Mouse (Mus musculus): ENCODE results near the gene Nppa. TPM values are rescaled to one million over a fixed set of nuclear protein-coding genes. Genes with fewer than 3 reads are reported as not detected.
A peak's percentile ranks its signal among the peaks of the same experiment; 100 is the strongest.

The Nppa gene
- 1,000 to 10,000 TPM; 1,365 to 1,908 TPM for total RNA-seq (2021)
- long read RNA-seq, experiment 1, transcript Nppa-201 (3 exons, 865 nt), result major isoform, 1,614 of 1,657 reads
- long read RNA-seq, experiment 1, partial matches to known transcripts, result 23 of 1,657 reads
- long read RNA-seq, experiment 1, other reads (novel, unspliced or antisense), result 20 of 1,657 reads
- long read RNA-seq, experiment 2, transcript Nppa-201 (3 exons, 865 nt), result major isoform, 1,371 of 1,404 reads
- long read RNA-seq, experiment 2, partial matches to known transcripts, result 24 of 1,404 reads
- long read RNA-seq, experiment 2, other reads (novel, unspliced or antisense), result 9 of 1,404 reads

- peak in 1 of 2 experiments; percentile 18 for DNase-seq
Observed at GRCm38 (mm10) chr4:148000202-148000772, at the start of gene Nppa. TSS of gene Nppa (plus strand) at chr4:148000722.

DNA sequence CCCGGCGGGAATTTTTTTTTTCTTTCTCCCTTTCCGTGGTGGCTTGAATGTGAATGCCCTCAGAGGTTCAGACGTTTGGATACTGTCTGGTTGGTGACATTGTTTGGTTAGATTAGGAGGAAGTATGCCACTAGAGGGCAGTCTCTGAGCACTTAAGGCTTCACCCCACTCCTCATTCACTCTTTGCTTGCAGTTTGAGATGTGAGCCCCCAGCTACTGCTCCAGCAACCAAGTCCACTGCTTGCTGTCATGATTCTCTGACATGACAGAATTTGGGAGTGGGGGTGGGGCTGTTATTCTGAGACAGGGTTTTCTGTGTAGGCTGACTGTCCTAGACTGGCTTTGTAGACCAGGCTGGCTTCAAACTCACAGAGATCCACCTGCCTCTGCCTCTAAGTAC, 46.9 kb upstream of the Nppa start:
- DNase-seq, result peak; percentile 29 to 67

DNA sequence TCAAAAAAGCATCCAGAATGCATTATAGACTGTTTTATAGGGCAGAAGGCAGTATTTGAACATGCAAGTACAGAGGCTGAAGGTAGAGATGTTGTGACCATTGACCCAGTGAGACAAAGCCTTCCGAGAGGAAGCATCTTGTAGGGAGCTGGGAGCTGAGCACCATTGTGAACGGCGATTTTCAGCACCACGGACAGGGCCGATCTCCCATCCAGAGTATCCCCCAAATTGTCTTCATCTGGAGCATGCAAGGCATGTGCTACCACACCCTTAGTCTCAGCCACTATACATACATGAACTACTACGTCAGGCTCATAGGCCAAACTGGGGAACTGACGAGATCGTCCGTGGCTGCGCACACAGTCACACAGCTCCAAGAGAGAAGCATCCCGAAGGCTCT, 43.4 kb upstream of the Nppa start:
- DNase-seq, result no peak

- DNase-seq, result peak; percentile 64 to 87
Observed at GRCm38 (mm10) chr4:147959881-147960831, 40.4 kb upstream of the Nppa start.

- DNase-seq, result peak; percentile 48 to 52
Observed at GRCm38 (mm10) chr4:147962781-147963180, 37.7 kb upstream of the Nppa start.

DNA sequence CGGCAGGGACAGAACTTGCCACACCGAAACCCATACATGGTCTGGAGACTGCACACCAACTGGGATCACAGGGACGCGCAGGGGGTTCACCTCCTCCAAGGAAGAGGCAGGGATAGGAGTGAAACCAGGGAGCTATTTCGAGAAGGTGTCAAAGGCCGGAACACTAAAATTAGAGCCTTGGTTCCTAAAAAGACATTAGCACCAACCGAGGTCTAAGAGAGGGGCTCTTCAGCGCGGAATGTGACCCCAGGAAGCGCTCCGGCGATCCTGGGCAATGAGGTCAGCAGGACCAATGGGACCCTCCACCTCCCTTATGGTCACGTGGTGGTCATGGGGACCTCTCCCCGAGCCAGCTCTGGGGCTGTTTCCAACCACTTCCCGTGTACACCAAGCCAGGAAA, 36.9 kb upstream of the Nppa start:
- peak; percentile 65 to 76 for DNase-seq

- peak; percentile 30 to 33 for DNase-seq
Observed at GRCm38 (mm10) chr4:147965712-147966111, 34.8 kb upstream of the Nppa start.

DNA sequence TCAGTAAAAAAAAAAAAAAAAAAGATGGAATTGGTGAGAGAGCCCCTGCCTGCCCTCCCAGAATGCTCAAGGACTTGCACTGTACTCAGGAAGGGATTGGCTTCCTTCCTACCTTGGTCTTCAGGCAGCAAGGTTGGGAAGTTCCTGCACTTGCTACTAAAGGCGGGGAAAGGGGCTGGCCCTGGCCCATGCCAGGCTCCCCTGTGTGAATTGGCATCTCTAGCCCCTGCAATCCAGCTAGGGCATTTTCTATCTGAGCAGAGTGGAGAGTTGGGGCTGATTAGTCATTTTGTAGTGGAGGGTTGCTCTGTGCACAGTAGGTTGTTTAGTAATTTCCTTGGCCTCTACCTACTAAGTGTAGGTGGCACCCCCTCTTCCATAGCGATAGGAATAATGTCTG, 31.7 kb upstream of the Nppa start:
- DNase-seq, result no peak

DNA sequence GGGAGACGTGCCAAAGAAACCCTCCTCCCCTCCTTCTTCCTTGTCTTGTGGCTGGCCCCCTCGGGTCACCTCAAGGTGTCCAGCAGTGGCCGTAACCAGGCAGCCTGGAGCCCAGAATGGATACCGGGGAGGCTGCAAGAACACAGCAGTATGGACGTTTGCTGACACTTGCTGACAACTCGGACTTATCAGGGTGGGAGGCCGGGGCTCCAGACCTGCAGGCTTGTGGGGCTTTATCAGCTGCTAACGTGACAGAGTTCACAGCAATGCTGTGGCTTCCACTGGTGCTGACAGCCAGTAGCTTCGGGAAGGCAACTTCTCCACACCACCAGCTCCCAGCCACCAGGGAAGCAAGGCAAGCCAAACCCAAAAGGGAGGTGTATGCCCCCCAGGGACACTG, 31.2 kb upstream of the Nppa start:
- peak; percentile 34 to 40 for DNase-seq

DNA sequence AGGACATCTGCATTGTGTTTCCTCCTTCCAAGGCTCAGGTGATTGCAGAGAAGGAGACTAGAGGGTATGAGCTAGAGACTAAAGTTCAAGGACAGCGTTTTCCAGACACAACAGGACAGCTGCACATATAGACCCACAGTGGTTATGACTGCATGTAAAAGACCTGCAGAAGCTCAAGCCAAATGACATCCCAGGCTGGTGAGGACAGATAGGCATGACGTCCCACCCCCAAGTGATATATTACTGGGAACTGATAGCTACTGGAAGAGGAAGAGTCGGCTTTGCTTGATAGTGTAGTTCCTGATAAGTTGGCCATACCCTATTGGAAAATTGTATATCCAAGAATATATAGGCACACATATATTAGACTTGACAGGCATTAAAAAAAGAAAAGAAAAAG, 24.3 kb upstream of the Nppa start:
- DNase-seq, result no peak

DNA sequence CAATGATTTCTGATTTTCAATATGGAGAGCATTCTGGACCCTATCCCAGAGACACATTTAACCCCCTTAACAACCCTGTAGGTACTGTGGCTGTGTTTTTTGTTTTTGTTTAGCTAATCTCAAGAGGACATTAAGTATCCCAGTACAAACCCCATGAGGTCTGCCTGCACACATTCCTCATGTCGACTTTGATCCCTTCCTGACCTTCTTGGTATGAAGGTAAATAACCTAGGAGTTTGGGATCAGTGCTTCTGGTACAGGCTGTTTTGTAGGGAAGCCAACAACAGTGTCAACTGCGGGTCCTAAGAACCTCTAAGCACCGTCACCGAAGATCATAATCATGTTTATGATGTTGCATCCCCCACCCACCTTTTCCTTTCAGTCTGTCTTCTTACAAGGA, 22.8 kb upstream of the Nppa start:
- DNase-seq, result no peak

GRCm38 (mm10) chr4:147978391-147978790, 22.1 kb upstream of the Nppa start:
- DNase-seq, result no peak

GRCm38 (mm10) chr4:147979441-147979860, 21.1 kb upstream of the Nppa start:
- DNase-seq, result no peak

DNA sequence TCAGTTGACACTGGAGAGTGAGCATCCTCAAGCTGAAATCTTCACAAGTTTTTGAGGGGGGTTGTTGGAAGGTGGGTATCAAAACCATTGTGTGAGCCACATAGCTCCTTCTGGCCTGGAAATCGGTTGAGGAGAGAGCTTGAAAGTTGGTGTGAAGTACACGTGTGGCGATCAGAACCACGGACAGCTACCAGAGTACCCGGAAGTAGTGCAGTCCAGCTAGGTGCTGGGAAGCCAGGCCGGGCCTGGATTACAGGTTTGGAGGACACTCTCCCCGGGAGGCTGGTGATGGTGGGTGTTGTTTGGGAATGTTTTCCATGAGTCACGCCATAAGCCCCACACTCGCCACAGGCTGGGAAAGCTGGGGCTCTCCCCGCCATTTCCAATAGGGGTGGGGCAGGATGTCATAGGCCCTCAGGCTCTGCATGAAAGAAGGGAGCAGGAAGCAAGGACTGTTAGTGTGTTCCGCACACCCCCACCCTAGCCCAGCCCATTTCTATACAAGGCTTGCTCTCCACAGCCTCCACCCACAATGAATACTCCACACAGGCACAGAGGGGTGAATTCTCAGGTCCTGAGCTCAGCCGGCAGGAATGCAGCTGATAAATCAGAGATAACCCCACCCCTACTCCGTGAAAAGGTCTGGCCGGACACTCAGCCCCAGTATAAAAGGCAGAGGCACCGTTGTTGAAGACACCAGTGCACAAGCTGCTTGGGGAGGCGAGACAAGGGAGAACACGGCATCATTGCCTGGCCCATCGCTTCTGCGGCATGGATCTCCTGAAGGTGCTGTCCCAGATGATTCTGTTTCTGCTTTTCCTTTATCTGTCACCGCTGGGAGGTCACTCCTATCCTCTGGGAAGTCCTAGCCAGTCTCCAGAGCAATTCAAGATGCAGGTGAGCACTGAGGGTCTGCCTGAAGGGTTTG, 15.1 kb upstream of the Nppa start, which contains the start of gene Nppb:
Nppb (plus strand) TSS at position 584 of the 928 bp plus-strand sequence.
- peak; percentile 58 to 73 for DNase-seq

DNA sequence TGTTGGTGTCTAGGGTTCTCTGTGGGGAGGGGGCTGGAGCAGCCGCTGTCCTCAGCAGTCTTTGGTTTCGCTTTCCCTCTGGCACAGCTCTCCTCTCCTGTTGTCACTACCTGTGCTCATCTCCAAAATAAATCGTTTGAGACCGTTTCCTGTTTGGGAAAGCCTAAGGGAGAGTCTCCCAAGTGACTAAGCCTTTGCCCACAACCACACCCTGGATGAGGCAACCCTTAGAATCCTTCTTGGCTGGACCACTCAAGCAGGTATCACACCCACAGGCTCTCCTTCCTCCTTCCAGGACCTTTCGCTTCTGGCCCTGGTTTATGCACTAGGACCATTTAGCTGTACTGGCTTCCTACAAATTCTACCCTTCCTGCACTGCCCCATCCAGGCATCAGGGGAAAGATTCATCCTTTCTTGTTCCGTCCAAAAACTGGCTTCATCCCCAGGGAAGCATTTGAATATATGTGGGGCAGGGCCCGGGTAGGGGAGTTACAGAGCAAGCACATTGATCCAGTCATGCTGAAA, 6.9 kb upstream of the Nppa start:
- no peak for DNase-seq

DNA sequence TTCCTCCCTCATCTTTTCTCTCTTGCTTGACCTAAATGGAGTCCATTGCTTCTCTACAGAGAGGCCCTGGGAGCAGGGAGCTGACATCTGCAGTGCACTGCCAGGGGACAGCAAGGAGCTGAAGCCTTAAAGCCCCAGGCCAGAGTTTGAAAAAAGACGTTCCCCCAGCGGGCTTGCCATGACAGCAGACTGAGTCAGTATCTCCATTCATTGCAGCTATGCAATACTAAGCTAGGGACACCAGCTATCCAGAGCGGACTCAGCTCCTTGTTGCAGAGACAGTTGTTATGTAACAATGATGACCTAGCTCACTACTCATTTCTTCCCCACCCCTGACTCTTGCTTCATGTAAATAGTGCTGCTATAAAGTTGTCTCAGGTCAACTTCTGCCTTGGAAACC, 5.2 kb upstream of the Nppa start:
- no peak for DNase-seq

GRCm38 (mm10) chr4:148001013-148001789, 679 bp downstream of the Nppa start:
- DNase-seq, result no peak

GRCm38 (mm10) chr4:148001866-148002265, 1.3 kb downstream of the Nppa start:
- no peak for DNase-seq

DNA sequence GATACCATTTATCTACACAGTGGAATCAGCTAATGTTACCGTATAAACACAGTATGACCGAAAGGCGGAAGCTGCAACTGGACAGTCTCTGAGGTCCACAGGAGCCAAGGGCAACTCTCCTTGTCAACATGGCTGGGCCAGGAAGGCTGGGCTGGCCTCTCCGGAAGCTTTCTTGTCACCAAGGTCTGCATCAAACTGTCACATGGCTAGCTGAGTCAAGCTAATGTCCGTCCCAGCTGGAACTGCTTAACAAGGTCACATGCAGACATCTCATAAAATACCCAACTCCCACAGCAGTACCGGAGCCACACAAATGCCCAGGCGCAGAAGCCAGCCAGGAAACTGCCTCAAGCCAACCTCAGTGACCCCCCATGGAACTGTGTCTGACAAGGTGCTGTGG, 3.8 kb downstream of the Nppa start:
- DNase-seq, result peak; percentile 20 to 43

DNA sequence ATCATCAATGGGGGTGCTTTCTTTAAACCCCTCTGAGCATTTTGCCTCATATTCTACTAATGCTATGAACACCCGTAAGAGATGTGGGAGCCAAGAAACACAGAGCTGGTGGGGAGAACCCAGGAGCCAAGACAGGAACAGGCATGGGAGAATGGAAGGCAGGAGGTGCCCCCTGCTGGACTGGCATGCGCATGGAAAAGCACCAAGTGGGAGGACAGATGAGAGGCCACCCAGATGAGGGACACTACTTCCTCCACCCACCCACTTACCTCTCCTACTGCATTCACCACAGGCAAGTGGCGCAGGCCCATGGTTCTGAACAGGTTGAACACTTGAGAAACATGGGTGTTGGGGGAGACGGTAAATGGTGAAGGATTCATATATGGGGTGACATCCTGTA, 7.9 kb downstream of the Nppa start:
- DNase-seq, result peak; percentile 45 to 72

GRCm38 (mm10) chr4:148009641-148010040, 9.1 kb downstream of the Nppa start:
- DNase-seq, result no peak
